Mouse (Mus musculus) limb, embryonic 10.5 days (tissue): Measurements from ENCODE around the gene Tmem135. TPM values are rescaled to one million over a fixed set of nuclear protein-coding genes. Genes with fewer than 3 reads are reported as not detected.

Experiments
- DNase-seq: peaks from one replicate; pipeline ENCODE4 v3.0.0-alpha.2; 2017; ENCODE audit warnings: low spot score
- H3K27ac ChIP-seq: fragments of 300-500 bp; sonication (generic); 2 replicates; pipeline ENCODE4 v1.5.1; 2016; ENCODE audit warnings: mild to moderate bottlenecking
- H3K27me3 ChIP-seq: fragments of 300-500 bp; sonication (generic); 2 replicates; pipeline ENCODE4 v1.6.1; 2016; ENCODE audit warnings: low read depth, mild to moderate bottlenecking; ENCODE audit not compliant: poor library complexity, severe bottlenecking
- H3K36me3 ChIP-seq: fragments of 300-500 bp; sonication (generic); 2 replicates; pipeline ENCODE4 v1.6.1; 2016; ENCODE audit warnings: mild to moderate bottlenecking, moderate library complexity
- H3K4me1 ChIP-seq: fragments of 300-500 bp; sonication (generic); 2 replicates; pipeline ENCODE4 v1.6.1; 2016
- H3K4me3 ChIP-seq: fragments of 300-500 bp; sonication (generic); 2 replicates; pipeline ENCODE4 v1.5.1; 2016; ENCODE audit warnings: mild to moderate bottlenecking, moderate library complexity
- H3K9me3 ChIP-seq: fragments of 300-500 bp; sonication (generic); replicated peaks from 2 replicates; pipeline ENCODE4 v1.6.1; 2016; ENCODE audit warnings: mild to moderate bottlenecking
- WGBS: fragments of 180-500 bp; shearing (Covaris S2); methylation state at CpG from one replicate; pipeline ENCODE4 v1.1.7; 2016; 5-methylcytosine and 5-hydroxymethylcytosine counted together
- polyA plus RNA-seq: library from polyadenylated mRNA; unstranded; fragments of >200 nt; fragmentation: Nextera tagmentation; extraction: Ambion mirVana; gene quantifications from 2 replicates; pipeline ENCODE4 v1.2.1, GENCODE M21; 2016

Gene Tmem135
- polyA plus RNA-seq, 1 experiment from 2014 or later: 16.1 TPM

DNA sequence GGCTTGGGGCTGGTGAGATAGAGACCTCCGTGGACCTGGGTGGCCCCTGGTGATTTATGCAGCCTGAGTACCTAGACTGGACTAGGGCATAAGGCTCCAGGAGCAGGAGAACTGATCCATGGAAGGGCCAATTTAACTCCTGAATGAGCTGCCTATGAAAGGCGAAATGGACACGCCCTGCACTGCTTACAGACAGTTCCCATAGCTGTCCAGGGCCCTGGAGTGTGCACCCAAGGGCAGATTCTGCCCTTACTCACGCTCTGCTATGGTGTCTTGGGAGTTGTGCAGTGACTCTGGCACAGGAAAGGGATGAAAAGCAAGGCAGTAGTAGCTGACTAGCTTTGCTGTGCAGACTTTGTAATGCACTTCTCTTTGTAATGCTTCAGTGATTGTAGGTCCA lies 6.3 kb upstream of the Tmem135 start:
- Histone ChIP-seq H3K36me3 (peaks cover 28% of the 10 kb centered on the region), H3K4me3 (no peak overlapping the region), H3K27ac (peak overlapping the region; percentile 56), H3K4me1 (peaks cover 30% of the 10 kb centered on the region), H3K9me3 (no peaks in the 10 kb centered on the region), H3K27me3 (no peaks in the 10 kb centered on the region)
- DNase-seq: no peak
- 83% methylated on average over 4 of the region's 4 CpGs for WGBS

DNA sequence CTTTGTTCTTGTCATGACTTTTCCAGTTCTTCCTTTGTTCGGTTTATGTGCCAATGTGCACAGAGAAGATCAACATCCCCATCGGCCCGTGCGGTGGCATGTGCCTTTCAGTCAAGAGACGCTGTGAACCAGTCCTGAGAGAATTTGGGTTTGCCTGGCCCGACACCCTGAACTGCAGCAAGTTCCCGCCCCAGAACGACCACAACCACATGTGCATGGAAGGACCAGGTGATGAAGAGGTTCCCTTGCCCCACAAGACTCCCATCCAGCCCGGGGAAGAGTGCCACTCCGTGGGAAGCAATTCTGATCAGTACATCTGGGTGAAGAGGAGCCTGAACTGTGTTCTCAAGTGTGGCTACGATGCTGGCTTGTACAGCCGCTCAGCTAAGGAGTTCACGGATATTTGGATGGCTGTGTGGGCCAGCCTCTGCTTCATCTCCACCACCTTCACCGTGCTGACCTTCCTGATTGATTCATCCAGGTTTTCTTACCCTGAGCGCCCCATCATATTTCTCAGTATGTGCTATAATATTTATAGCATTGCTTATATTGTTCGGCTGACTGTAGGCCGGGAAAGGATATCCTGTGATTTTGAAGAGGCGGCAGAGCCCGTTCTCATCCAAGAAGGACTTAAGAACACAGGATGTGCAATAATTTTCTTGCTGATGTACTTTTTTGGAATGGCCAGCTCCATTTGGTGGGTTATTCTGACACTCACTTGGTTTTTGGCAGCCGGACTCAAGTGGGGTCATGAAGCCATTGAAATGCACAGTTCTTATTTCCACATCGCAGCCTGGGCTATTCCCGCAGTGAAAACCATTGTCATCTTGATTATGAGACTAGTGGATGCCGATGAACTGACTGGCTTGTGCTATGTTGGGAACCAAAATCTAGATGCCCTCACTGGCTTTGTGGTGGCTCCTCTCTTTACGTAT lies 3.3 kb upstream of the Tmem135 start:
- Histone ChIP-seq H3K4me1 (peaks cover 50% of the 10 kb centered on the region), H3K9me3 (no peaks in the 10 kb centered on the region), H3K4me3 (no peak overlapping the region), H3K36me3 (peaks cover 26% of the 10 kb centered on the region), H3K27me3 (peaks cover 7% of the 10 kb centered on the region), H3K27ac (no peak overlapping the region)
- DNase-seq: no peak
- WGBS: 92% methylated on average over 24 of the region's 24 CpGs

DNA sequence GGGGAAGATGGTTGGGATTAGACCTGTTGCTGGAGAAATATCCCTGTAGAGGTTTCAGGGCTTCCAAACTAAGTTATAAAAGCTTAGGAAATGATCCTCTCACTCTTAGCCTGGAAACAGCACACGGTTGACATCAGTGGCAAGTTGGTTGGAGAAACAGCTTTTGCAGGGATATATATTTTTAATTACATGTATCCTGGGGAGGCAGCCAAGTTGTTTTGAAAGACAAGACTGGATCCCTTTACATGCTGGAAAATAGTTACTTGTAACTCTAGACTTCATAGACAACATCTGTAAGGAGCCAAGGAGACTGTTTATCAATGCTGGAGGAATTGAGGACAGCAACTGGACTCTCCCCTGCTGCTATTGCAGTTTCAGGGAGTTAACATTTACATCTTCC lies 2.0 kb upstream of the Tmem135 start:
- Histone ChIP-seq H3K4me3 (peak overlapping the region; percentile 89), H3K27me3 (peaks cover 13% of the 10 kb centered on the region), H3K27ac (no peak overlapping the region), H3K4me1 (peaks cover 55% of the 10 kb centered on the region), H3K36me3 (peaks cover 21% of the 10 kb centered on the region), H3K9me3 (no peaks in the 10 kb centered on the region)
- no peak for DNase-seq
- 57% methylated on average over 1 of the region's 1 CpGs for WGBS

- peaks cover 13% of the 10 kb centered on the region for H3K27me3 ChIP-seq
- peak overlapping the region; percentile 89 for H3K4me3 ChIP-seq
- peak; percentile 45 for DNase-seq
- no peaks in the 10 kb centered on the region for H3K9me3 ChIP-seq
- peak overlapping the region; percentile 93 for H3K27ac ChIP-seq
- under 1% methylated on average over 35 of the region's 35 CpGs for WGBS
- H3K4me1 ChIP-seq: peaks cover 47% of the 10 kb centered on the region
- H3K36me3 ChIP-seq: peaks cover 16% of the 10 kb centered on the region
Observed at GRCm38 (mm10) chr7:89404734-89405440, 865 bp upstream of the Tmem135 start.

GRCm38 (mm10) chr7:89403053-89403972 lies 709 bp downstream of the Tmem135 start:
- WGBS: 5% methylated on average over 52 of the region's 52 CpGs

DNA sequence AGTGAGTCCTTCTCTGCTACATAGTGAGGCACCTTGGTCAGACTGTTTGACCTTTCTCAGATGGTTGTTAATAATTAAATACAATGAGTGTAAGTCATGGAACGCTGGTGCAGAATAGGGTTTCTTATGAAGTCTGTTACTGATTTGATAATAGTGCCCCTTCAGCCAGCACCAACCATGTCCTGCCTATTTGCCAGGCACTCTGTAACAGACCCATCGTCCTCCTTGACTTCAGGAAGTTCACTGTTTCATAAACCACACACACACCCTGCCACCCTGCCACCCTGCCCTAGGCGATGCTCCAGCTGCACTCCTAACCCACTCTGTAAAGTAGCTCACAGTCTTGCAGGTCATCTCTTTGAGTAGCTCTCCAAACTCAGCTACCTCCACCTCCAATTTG lies 2.1 kb downstream of the Tmem135 start:
- no peak overlapping the region for H3K27ac ChIP-seq
- no peak for DNase-seq
- no peak overlapping the region for H3K4me3 ChIP-seq
- peaks cover 32% of the 10 kb centered on the region for H3K4me1 ChIP-seq
- WGBS: 90% methylated on average over 3 of the region's 3 CpGs
- no peaks in the 10 kb centered on the region for H3K9me3 ChIP-seq
- peaks cover 13% of the 10 kb centered on the region for H3K27me3 ChIP-seq
- peaks cover 1% of the 10 kb centered on the region; the same call in 1 of the 2 replicates for H3K36me3 ChIP-seq

More at GRCm38 (mm10) chr7:89403053-89403972, 709 bp downstream of the Tmem135 start:
- Histone ChIP-seq H3K9me3 (no peaks in the 10 kb centered on the region), H3K36me3 (peaks cover 15% of the 10 kb centered on the region), H3K27me3 (peaks cover 13% of the 10 kb centered on the region), H3K4me3 (peak overlapping the region; percentile 89), H3K4me1 (peaks cover 36% of the 10 kb centered on the region), H3K27ac (peak overlapping the region; percentile 93)
- peak; percentile 82 for DNase-seq

- H3K4me1 ChIP-seq: peaks cover 31% of the 10 kb centered on the region
- no peak overlapping the region for H3K4me3 ChIP-seq
- H3K27ac ChIP-seq: no peak overlapping the region
- 68% methylated on average over 11 of the region's 11 CpGs for WGBS
- no peaks in the 10 kb centered on the region for H3K36me3 ChIP-seq
- H3K27me3 ChIP-seq: peaks cover 13% of the 10 kb centered on the region
- DNase-seq: no peak
- H3K9me3 ChIP-seq: no peaks in the 10 kb centered on the region
Observed at GRCm38 (mm10) chr7:89401136-89401858, 2.7 kb downstream of the Tmem135 start.

DNA sequence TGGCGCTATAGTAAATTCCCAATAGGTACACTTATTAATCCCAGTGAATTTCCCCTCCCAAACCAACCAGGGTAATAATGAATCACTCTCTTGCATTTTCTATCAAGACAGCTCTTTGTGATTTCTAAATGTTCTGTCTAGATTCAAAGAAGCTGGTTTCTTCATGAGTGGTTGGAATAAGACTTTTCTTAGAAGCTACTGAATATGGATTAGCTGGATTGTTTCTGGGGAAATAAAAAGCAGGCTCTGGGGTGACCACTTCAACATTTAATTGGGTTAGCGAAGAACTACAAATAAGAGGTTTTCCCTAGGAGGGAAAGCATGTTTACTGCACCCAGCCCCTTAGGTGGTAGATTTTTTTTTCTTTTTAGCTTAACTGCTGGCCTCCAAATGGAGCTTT lies 3.3 kb downstream of the Tmem135 start:
- no peaks in the 10 kb centered on the region for H3K9me3 ChIP-seq
- DNase-seq: no peak
- WGBS: 83% methylated on average over 2 of the region's 2 CpGs
- H3K27me3 ChIP-seq: peaks cover 13% of the 10 kb centered on the region
- H3K27ac ChIP-seq: no peak overlapping the region
- peaks cover 26% of the 10 kb centered on the region for H3K4me1 ChIP-seq
- no peak overlapping the region for H3K4me3 ChIP-seq
- no peaks in the 10 kb centered on the region for H3K36me3 ChIP-seq

DNA sequence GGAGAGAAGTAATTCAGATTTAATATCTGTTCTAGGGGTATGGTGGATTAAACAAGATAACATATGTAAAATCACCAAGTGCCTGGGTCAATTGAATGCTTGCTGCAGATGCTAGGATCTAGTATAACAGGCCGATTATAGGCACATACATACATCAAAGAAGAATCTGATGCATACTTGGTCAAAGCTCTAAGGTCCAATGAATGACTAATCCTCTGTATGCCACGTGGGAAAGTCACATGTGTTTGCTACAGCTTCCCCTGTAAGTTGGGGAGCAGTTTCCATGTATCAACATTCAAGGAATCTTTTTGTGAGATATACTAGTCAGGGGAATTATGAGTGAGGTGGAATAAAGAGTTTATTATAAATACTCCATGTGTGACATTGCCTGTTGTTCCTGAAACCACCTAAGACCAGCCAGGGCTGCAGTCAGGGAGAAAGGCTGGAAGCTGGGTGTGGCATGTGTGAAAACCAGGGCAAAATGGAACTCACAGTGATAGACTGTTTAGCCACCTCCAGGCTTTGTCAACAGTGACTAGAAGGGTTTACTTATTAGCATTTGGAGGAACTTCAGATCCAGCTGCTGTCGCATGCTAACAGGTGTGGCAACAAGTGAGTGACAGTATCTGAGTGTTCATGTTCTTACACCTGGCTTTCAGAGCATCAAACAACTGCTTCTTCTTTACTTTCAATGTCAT lies 6.0 kb downstream of the Tmem135 start:
- DNase-seq: no peak
- WGBS: 84% methylated on average over 3 of the region's 3 CpGs
- Histone ChIP-seq H3K4me1 (peaks cover 13% of the 10 kb centered on the region), H3K27ac (no peak overlapping the region), H3K36me3 (no peaks in the 10 kb centered on the region), H3K9me3 (no peaks in the 10 kb centered on the region), H3K27me3 (peaks cover 12% of the 10 kb centered on the region), H3K4me3 (no peak overlapping the region)

GRCm38 (mm10) chr7:89396386-89396785 lies 7.6 kb downstream of the Tmem135 start:
- H3K27me3 ChIP-seq: no peaks in the 10 kb centered on the region
- DNase-seq: no peak
- peaks cover 4% of the 10 kb centered on the region; the same call in 1 of the 2 replicates for H3K4me1 ChIP-seq
- H3K9me3 ChIP-seq: no peaks in the 10 kb centered on the region
- 73% methylated on average over 8 of the region's 8 CpGs for WGBS
- H3K36me3 ChIP-seq: no peaks in the 10 kb centered on the region
- no peak overlapping the region for H3K4me3 ChIP-seq
- no peak overlapping the region for H3K27ac ChIP-seq

DNA sequence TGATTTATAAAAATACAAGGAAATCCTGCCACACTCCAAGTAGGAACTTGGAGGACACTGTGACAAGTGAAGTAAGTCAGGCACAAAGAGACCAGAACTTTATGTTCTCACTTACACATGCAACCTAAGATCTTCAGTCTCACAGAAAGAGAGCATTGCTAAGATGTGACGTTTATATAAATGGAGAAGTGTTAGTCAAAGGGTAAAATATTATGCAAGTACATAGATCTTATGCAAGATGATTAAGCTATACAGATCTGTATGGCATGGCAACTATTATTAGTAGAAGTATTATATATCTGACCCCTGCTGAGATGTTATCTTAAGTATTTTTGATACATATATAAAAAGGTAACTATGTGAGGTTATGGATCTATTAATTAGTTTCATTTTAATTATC lies 8.6 kb downstream of the Tmem135 start:
- H3K4me1 ChIP-seq: no peaks in the 10 kb centered on the region
- DNase-seq: no peak
- H3K36me3 ChIP-seq: no peaks in the 10 kb centered on the region
- no peak overlapping the region for H3K4me3 ChIP-seq
- no peaks in the 10 kb centered on the region for H3K27me3 ChIP-seq
- no peaks in the 10 kb centered on the region for H3K9me3 ChIP-seq
- WGBS: 88% methylated on average over 1 of the region's 1 CpGs
- no peak overlapping the region for H3K27ac ChIP-seq
